Mouse (Mus musculus) hindbrain, embryonic 11.5 days (tissue): ENCODE results near the gene Anxa6. TPM values are rescaled to one million over a fixed set of nuclear protein-coding genes. Genes with fewer than 3 reads are reported as not detected.
A peak's percentile ranks its signal among the peaks of the same experiment; 100 is the strongest.

Experiments
- ATAC-seq: fragments of 200-750 bp; cut with Nextera tagmentation; 2 replicates; pipeline ENCODE4 v1.8.0; 2017; ENCODE audit warnings: mild to moderate bottlenecking, moderate TSS enrichment, moderate library complexity; ENCODE audit not compliant: low FRiP score
- DNase-seq: peaks from one replicate; pipeline ENCODE4 v3.0.0-alpha.2; 2015; ENCODE audit warnings: low spot score
- H3K27ac ChIP-seq: fragments of 300-500 bp; sonication (generic); 2 replicates; pipeline ENCODE4 v1.5.1; 2014; ENCODE audit warnings: mild to moderate bottlenecking, low read depth, low read length
- H3K27me3 ChIP-seq: fragments of 300-500 bp; sonication (generic); 2 replicates; pipeline ENCODE4 v1.6.1; 2014; ENCODE audit warnings: mild to moderate bottlenecking, low read length, moderate library complexity, mixed read lengths; ENCODE audit not compliant: control insufficient read depth, insufficient read depth
- H3K36me3 ChIP-seq: fragments of 300-500 bp; sonication (generic); 2 replicates; pipeline ENCODE4 v1.6.1; 2014; ENCODE audit warnings: mild to moderate bottlenecking, low read length, moderate library complexity, mixed read lengths; ENCODE audit not compliant: control insufficient read depth, insufficient read depth
- H3K4me1 ChIP-seq: fragments of 300-500 bp; sonication (generic); replicated peaks from 2 replicates; pipeline ENCODE4 v1.6.1; 2014; ENCODE audit warnings: low read length, mixed read lengths; ENCODE audit not compliant: control insufficient read depth, insufficient read depth
- H3K4me2 ChIP-seq: fragments of 300-500 bp; sonication (generic); replicated peaks from 2 replicates; pipeline ENCODE4 v1.6.1; 2014; ENCODE audit warnings: mild to moderate bottlenecking, low read depth, low read length
- H3K4me3 ChIP-seq: fragments of 300-500 bp; sonication (generic); 2 replicates; pipeline ENCODE4 v1.5.1; 2014; ENCODE audit warnings: low read depth, low read length
- H3K9ac ChIP-seq: fragments of 300-500 bp; sonication (generic); 2 replicates; pipeline ENCODE4 v1.6.1; 2014; ENCODE audit warnings: low read depth, low read length
- H3K9me3 ChIP-seq: fragments of 300-500 bp; sonication (generic); 2 replicates; pipeline ENCODE4 v1.6.1; 2016; ENCODE audit warnings: low read length; ENCODE audit not compliant: control insufficient read depth
- WGBS: fragments of 180-500 bp; shearing (Covaris S2); extraction: QIAGEN DNeasy Blood & Tissue Kit; methylation state at CpG from one replicate; pipeline ENCODE4 v1.1.7; 2014; 5-methylcytosine and 5-hydroxymethylcytosine counted together
- polyA plus RNA-seq: library from polyadenylated mRNA; unstranded; fragments of >200 nt; fragmentation: Nextera tagmentation; extraction: Ambion mirVana; gene quantifications from 2 replicates; pipeline ENCODE4 v1.2.1, GENCODE M21; 2014

Anxa6 gene
- 90.2 and 91.6 TPM in 2 replicates for polyA plus RNA-seq

GRCm38 (mm10) chr11:55033040-55033660 lies at the start of gene Anxa6:
TSS of gene Anxa6 (minus strand) at chr11:55033445.
- peak within 1 kb of the TSS; percentile 41 for H3K4me3 ChIP-seq
- H3K4me1 ChIP-seq, result no peaks in the 10 kb centered on the region; the same call in 1 of the 2 replicates
- H3K4me2 ChIP-seq, result peak within 1 kb of the TSS; percentile 94
- peak; percentile 75 for DNase-seq
- H3K27me3 ChIP-seq, result peaks cover 4% of the 10 kb centered on the region
- H3K9ac ChIP-seq, result peak within 1 kb of the TSS; percentile 59
- ATAC-seq, result peak; percentile 87
- H3K27ac ChIP-seq, result no peak within 1 kb of the TSS
- H3K36me3 ChIP-seq, result no peaks in the 10 kb centered on the region
- 1% methylated on average over 39 of the region's 41 CpGs for WGBS
- H3K9me3 ChIP-seq, result no peaks in the 10 kb centered on the region

GRCm38 (mm10) chr11:55081206-55081605 lies 48.0 kb upstream of the Anxa6 start:
- Histone ChIP-seq H3K9ac (no peak overlapping the region), H3K27ac (no peak overlapping the region), H3K4me1 (no peaks in the 10 kb centered on the region), H3K36me3 (no peaks in the 10 kb centered on the region), H3K4me3 (no peak overlapping the region), H3K4me2 (no peak overlapping the region), H3K9me3 (no peaks in the 10 kb centered on the region), H3K27me3 (peaks cover 2% of the 10 kb centered on the region)
- 88% methylated on average over 9 of the region's 9 CpGs for WGBS
- no peak for DNase-seq
- ATAC-seq, result no peak

GRCm38 (mm10) chr11:55079180-55079579 lies 45.9 kb upstream of the Anxa6 start:
- Histone ChIP-seq H3K9ac (no peak overlapping the region), H3K9me3 (no peaks in the 10 kb centered on the region), H3K27ac (no peak overlapping the region), H3K36me3 (no peaks in the 10 kb centered on the region), H3K27me3 (peaks cover 2% of the 10 kb centered on the region), H3K4me1 (no peaks in the 10 kb centered on the region), H3K4me2 (no peak overlapping the region), H3K4me3 (no peak overlapping the region)
- DNase-seq, result no peak
- no peak for ATAC-seq
- WGBS, result 61% methylated on average over 4 of the region's 4 CpGs

- Histone ChIP-seq H3K27ac (no peak overlapping the region), H3K9ac (no peak overlapping the region), H3K4me1 (no peaks in the 10 kb centered on the region), H3K4me2 (peak overlapping the region; percentile 77; the same call in 1 of the 2 replicates), H3K9me3 (no peaks in the 10 kb centered on the region), H3K4me3 (no peak overlapping the region), H3K27me3 (peaks cover 2% of the 10 kb centered on the region), H3K36me3 (no peaks in the 10 kb centered on the region)
- 52% methylated on average over 3 of the region's 3 CpGs for WGBS
- ATAC-seq (no peak), DNase-seq (no peak)
These were observed 45.3 kb upstream of the Anxa6 start for GRCm38 (mm10) chr11:55078502-55078901.

GRCm38 (mm10) chr11:55077331-55078231 lies 44.3 kb upstream of the Anxa6 start, which contains the start of gene Ccdc69:
TSS of gene Ccdc69 (minus strand) at chr11:55078131.
- peak; percentile 40; the same call in 1 of the 2 replicates for ATAC-seq
- under 1% methylated on average over 48 of the region's 50 CpGs for WGBS
- Histone ChIP-seq H3K4me2 (peak within 1 kb of the TSS; percentile 77), H3K4me3 (peak within 1 kb of the TSS; percentile 31), H3K9me3 (no peaks in the 10 kb centered on the region), H3K36me3 (no peaks in the 10 kb centered on the region), H3K9ac (peak within 1 kb of the TSS; percentile 40), H3K4me1 (no peaks in the 10 kb centered on the region), H3K27ac (no peak within 1 kb of the TSS), H3K27me3 (peaks cover 2% of the 10 kb centered on the region)
- DNase-seq, result peak; percentile 67

- no peaks in the 10 kb centered on the region for H3K9me3 ChIP-seq
- H3K36me3 ChIP-seq, result no peaks in the 10 kb centered on the region
- DNase-seq, result no peak
- peaks cover 2% of the 10 kb centered on the region for H3K27me3 ChIP-seq
- no peak for ATAC-seq
- H3K27ac ChIP-seq, result no peak overlapping the region
- H3K9ac ChIP-seq, result no peak overlapping the region
- no peak overlapping the region for H3K4me2 ChIP-seq
- H3K4me3 ChIP-seq, result no peak overlapping the region
- WGBS, result 90% methylated on average over 5 of the region's 5 CpGs
- H3K4me1 ChIP-seq, result no peaks in the 10 kb centered on the region
These were observed 43.0 kb upstream of the Anxa6 start for GRCm38 (mm10) chr11:55076234-55076633.

- DNase-seq, result no peak
- no peak for ATAC-seq
- 96% methylated on average over 2 of the region's 2 CpGs for WGBS
- no peaks in the 10 kb centered on the region for H3K4me1 ChIP-seq
- no peaks in the 10 kb centered on the region for H3K9me3 ChIP-seq
- no peak overlapping the region for H3K9ac ChIP-seq
- H3K4me2 ChIP-seq, result no peak overlapping the region
- peaks cover 2% of the 10 kb centered on the region for H3K27me3 ChIP-seq
- H3K27ac ChIP-seq, result no peak overlapping the region
- H3K36me3 ChIP-seq, result no peaks in the 10 kb centered on the region
- H3K4me3 ChIP-seq, result no peak overlapping the region
These were observed 42.4 kb upstream of the Anxa6 start for GRCm38 (mm10) chr11:55075602-55076001.

GRCm38 (mm10) chr11:55073191-55073590 lies 39.9 kb upstream of the Anxa6 start:
- WGBS, result 74% methylated on average over 10 of the region's 10 CpGs
- Histone ChIP-seq H3K27me3 (peaks cover under 1% of the 10 kb centered on the region), H3K9me3 (no peaks in the 10 kb centered on the region), H3K36me3 (no peaks in the 10 kb centered on the region), H3K27ac (no peak overlapping the region), H3K4me2 (no peak overlapping the region), H3K4me3 (no peak overlapping the region), H3K9ac (no peak overlapping the region), H3K4me1 (no peaks in the 10 kb centered on the region)
- ATAC-seq, result no peak
- DNase-seq, result no peak
